Comparison of ENCODE assay signal across 7 mouse cellular contexts in genomic region chr12:85486766-85487069, GRCm38 (mm10). TPM values are rescaled to one million over a fixed set of nuclear protein-coding genes. Genes with fewer than 3 reads are reported as not detected.
A peak's percentile ranks its signal among the peaks of the same experiment; 100 is the strongest.
DNase-seq lines count a peak whose midpoint lies in the region; ATAC-seq and TF ChIP-seq lines count a peak whose summit lies in the region.

No protein-coding gene starts in this region.

- peak overlapping the region; percentile 73 for H3K4me3 ChIP-seq in spleen, adult 2 months (ENCODE audit: extremely low read depth, insufficient read depth, insufficient read length)
- peak overlapping the region; percentile 96 for H3K4me3 ChIP-seq in liver, adult 2 months (ENCODE audit: insufficient read depth, low read depth, low read length)
- peak overlapping the region; percentile 54 for H3K4me3 ChIP-seq in neural tube, embryonic 13.5 days

- no peak for TF ChIP-seq POLR2A in spleen, adult 2 months (IDR thresholded peaks at IDR 0.05; ENCODE audit: low read depth, low read length)
- no peak for TF ChIP-seq POLR2A in liver, adult 2 months (IDR thresholded peaks at IDR 0.05; ENCODE audit: extremely low read depth, insufficient read depth, low read length)

- H3K36me3 ChIP-seq in spleen, adult 2 months (ENCODE audit: control insufficient read depth, insufficient read depth, low read length): no peaks in the 10 kb centered on the region
- H3K36me3 ChIP-seq in liver, adult 2 months (ENCODE audit: control insufficient read depth, insufficient read depth, low read length): no peaks in the 10 kb centered on the region
- no peaks in the 10 kb centered on the region for H3K36me3 ChIP-seq in neural tube, embryonic 13.5 days

- peak overlapping the region; percentile 36; the same call in 1 of the 2 replicates for H3K9ac ChIP-seq in liver, adult 2 months (ENCODE audit: low read depth, low read length)
- peak overlapping the region; percentile 77 for H3K9ac ChIP-seq in neural tube, embryonic 13.5 days

- no peaks in the 10 kb centered on the region for H3K79me2 ChIP-seq in liver, adult 2 months (ENCODE audit: control insufficient read depth, insufficient read depth, low read length)

- intact Hi-C loops in heart, postnatal 10 days (cut with DNase I): loop anchor here (1.0 to 10.0 kb wide), 3 partner anchors 50 to 140 kb away; partner anchors contain the start of gene Tmed10

- TF ChIP-seq CTCF in spleen, adult 2 months (IDR thresholded peaks at IDR 0.05; ENCODE audit: extremely low read depth, insufficient read depth, insufficient read length, insufficient replicate concordance): no peak
- no peak for TF ChIP-seq CTCF in liver, adult 2 months (IDR thresholded peaks at IDR 0.05; ENCODE audit: low read depth, low read length)

- H3K9me3 ChIP-seq in neural tube, embryonic 13.5 days: no peaks in the 10 kb centered on the region

- ATAC-seq in neural tube, embryonic 13.5 days (ENCODE audit: low read depth): peak; percentile 12; the same call in 1 of the 2 replicates
- ATAC-seq in megakaryocyte progenitor cell, adult 5-6 weeks (replicated peaks; ENCODE audit: poor library complexity): no peak

- H3K27me3 ChIP-seq in spleen, adult 2 months (ENCODE audit: control insufficient read depth, insufficient read depth, low read length): no peaks in the 10 kb centered on the region
- no peaks in the 10 kb centered on the region for H3K27me3 ChIP-seq in liver, adult 2 months (ENCODE audit: control insufficient read depth, insufficient read depth, low read length)
- H3K27me3 ChIP-seq in neural tube, embryonic 13.5 days: 0 out of 2 replicates have a peak, but pooled peaks cover 6% of the 10 kb centered on the region

- no peak for DNase-seq in spleen, adult 2 months (ENCODE audit: low read depth in 1 of 2, low spot score in 2 of 2)
- no peak for DNase-seq in spleen, postnatal 14 days (ENCODE audit: low spot score in 2 of 2)
- peak; percentile 62 for DNase-seq in brain, adult 2 months (ENCODE audit: low read depth, low spot score)
- peak; percentile 42 for DNase-seq in heart, postnatal 10 days
- peak; percentile 26 for DNase-seq in liver, adult 2 months (ENCODE audit: extremely low read depth, low read depth, low spot score)

- under 1% methylated on average over 20 of the region's 20 CpGs for WGBS in spleen, adult 2 months
- WGBS in liver, adult 2 months: 1% methylated on average over 20 of the region's 20 CpGs
- under 1% methylated on average over 20 of the region's 20 CpGs for WGBS in neural tube, embryonic 13.5 days

- H3K4me1 ChIP-seq in spleen, adult 2 months (ENCODE audit: control insufficient read depth, insufficient read depth, insufficient read length): peaks cover 6% of the 10 kb centered on the region; the same call in 1 of the 2 replicates
- H3K4me1 ChIP-seq in liver, adult 2 months (ENCODE audit: control insufficient read depth, insufficient read depth, low read length): peaks cover 5% of the 10 kb centered on the region
- H3K4me1 ChIP-seq in neural tube, embryonic 13.5 days (replicated peaks): peaks cover 25% of the 10 kb centered on the region

- H3K27ac ChIP-seq in spleen, adult 2 months (ENCODE audit: insufficient read depth, low read length): no peak overlapping the region
- no peak overlapping the region for H3K27ac ChIP-seq in liver, adult 2 months (replicated peaks; ENCODE audit: insufficient read depth, low read depth, low read length)
- peak overlapping the region; percentile 80 for H3K27ac ChIP-seq in neural tube, embryonic 13.5 days (replicated peaks)

- peak overlapping the region; percentile 76 for H3K4me2 ChIP-seq in neural tube, embryonic 13.5 days

RNA-seq across cellular contexts. Expression of gene Fos, which starts 13.0 kb away (rescaled TPM):
- 9.4 and 9.7 TPM in 2 replicates for polyA plus RNA-seq in spleen, adult 2 months (2012; rRNA removed)
- total RNA-seq in heart, postnatal 10 days (2021): 1 to 10 TPM; 1.8 to 3.3 TPM
- 0.67 and 1.2 TPM in 2 replicates for total RNA-seq in liver, adult 2 months (2014; rRNA removed)
- 0.49 and 0.65 TPM in 2 replicates for polyA plus RNA-seq in liver, adult 2 months (2012; rRNA removed)
- polyA plus RNA-seq in neural tube, embryonic 13.5 days (2015; fragmentation: Nextera tagmentation; extraction: Ambion mirVana): 1.9 and 2.8 TPM in 2 replicates
- 94.5 and 144 TPM in 2 replicates for total RNA-seq in megakaryocyte progenitor cell, adult 5-6 weeks (2015)
- total RNA-seq in megakaryocyte progenitor cell, adult 5-6 weeks (2017): 72.4 and 111 TPM in 2 replicates

Comparison
In these comparisons a context has a peak if more than half of its experiments do, and no peak if none do; other contexts are left out.
1. DNase-seq: peak in brain, adult 2 months (single experiment), heart, postnatal 10 days (2 of 2) and liver, adult 2 months (single experiment); none in spleen, adult 2 months (0 of 2) and spleen, postnatal 14 days (0 of 2).
2. RNA of gene Fos, which starts 13.0 kb away (total RNA-seq): 72.4 to 144 TPM in megakaryocyte progenitor cell, adult 5-6 weeks; 1.8 to 3.3 TPM in heart, postnatal 10 days and 0.67 to 1.2 TPM in liver, adult 2 months; every median in the first group is over 10 times any median in the second.
3. Peak in every context shown above with its lines, with median percentiles within 50 percentile points of each other: H3K4me3 ChIP-seq.